Mouse (Mus musculus) brain, embryonic 14.5 days (tissue): ENCODE measurements around the gene Garem2.

Source experiments
- CTCF ChIP-seq: fragments of 200-500 bp; IDR thresholded peaks from 2 replicates; pipeline ENCODE4 v1.5.1; 2012; ENCODE audit warnings: inconsistent platforms, mild to moderate bottlenecking, moderate library complexity, borderline replicate concordance; ENCODE audit not compliant: insufficient read depth, insufficient read length; ENCODE audit errors: extremely low read depth
- POLR2A ChIP-seq: fragments of 200-500 bp; IDR thresholded peaks from 2 replicates; pipeline ENCODE4 v1.6.1; 2012; ENCODE audit warnings: mild to moderate bottlenecking, inconsistent platforms, borderline replicate concordance; ENCODE audit not compliant: poor library complexity, insufficient read depth, insufficient read length, severe bottlenecking; ENCODE audit errors: extremely low read depth

DNA sequence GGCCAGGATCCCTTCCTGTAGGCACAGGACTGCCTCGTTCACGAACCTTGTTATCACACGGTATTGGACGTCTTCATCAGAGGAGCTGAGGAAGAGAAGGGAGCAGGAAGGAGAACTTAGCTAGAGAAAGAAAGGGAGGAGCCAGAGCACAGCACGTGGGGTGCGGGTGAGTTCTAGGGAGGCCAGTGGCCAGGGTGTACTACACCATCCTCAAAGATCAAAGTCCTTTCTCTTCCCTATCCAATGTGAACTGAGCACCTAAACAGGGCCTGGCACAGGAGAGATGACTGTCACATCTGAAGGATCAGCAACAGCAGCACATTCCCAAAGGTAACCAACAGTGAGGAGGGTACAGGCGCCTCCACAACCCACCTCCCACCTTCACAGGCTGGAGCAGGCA is 15.1 kb downstream of the Garem2 start:
- TF ChIP-seq CTCF, result no peak
- no peak for TF ChIP-seq POLR2A
